Mouse (Mus musculus) adrenal gland, postnatal 36 days (tissue): ENCODE results near the gene Hs3st1. TPM values are rescaled to one million over a fixed set of nuclear protein-coding genes. Genes with fewer than 3 reads are reported as not detected.
"Not testable (repeated sequence)": the region's sequence is repeated elsewhere in the genome, so short reads cannot be mapped to it uniquely, and the experiment has no call there.

Experiments
- DNase-seq, 2 experiments: peaks; one replicate each; pipeline ENCODE4 v3.0.0; 2021; ENCODE audit warnings: mixed read lengths in 1 of 2
- long read RNA-seq, 2 experiments: library from polyadenylated mRNA; stranded (forward); transcript quantifications; one replicate each; pipeline ENCODE4 v2.0.0; 2021; ENCODE audit warnings: borderline sequencing depth in 2 of 2
- total RNA-seq, 2 experiments: library from RNA; stranded (reverse); gene quantifications; 2 replicates each; pipeline ENCODE4 v1.2.3; 2021

The Hs3st1 gene
- 10 to 100 TPM; 19.4 to 29.0 TPM for total RNA-seq
- long read RNA-seq, experiment 1, transcript Hs3st1-201 (2 exons, 1,684 nt) = major isoform, 20 of 25 reads
- long read RNA-seq, experiment 1, partial matches to known transcripts = 1 of 25 reads
- long read RNA-seq, experiment 1, other reads (novel, unspliced or antisense) = 4 of 25 reads
- long read RNA-seq, experiment 2, transcript Hs3st1-201 (2 exons, 1,684 nt) = major isoform, 10 of 12 reads
- long read RNA-seq, experiment 2, partial matches to known transcripts = 0 of 12 reads
- long read RNA-seq, experiment 2, other reads (novel, unspliced or antisense) = 2 of 12 reads

- DNase-seq = not testable (repeated sequence)
Observed at GRCm38 (mm10) chr5:39755375-39755774, at the start of gene Hs3st1. Hs3st1 (minus strand) TSS chr5:39755475.

GRCm38 (mm10) chr5:39804663-39805062, 49.4 kb upstream of the Hs3st1 start:
- DNase-seq = no peak

DNA sequence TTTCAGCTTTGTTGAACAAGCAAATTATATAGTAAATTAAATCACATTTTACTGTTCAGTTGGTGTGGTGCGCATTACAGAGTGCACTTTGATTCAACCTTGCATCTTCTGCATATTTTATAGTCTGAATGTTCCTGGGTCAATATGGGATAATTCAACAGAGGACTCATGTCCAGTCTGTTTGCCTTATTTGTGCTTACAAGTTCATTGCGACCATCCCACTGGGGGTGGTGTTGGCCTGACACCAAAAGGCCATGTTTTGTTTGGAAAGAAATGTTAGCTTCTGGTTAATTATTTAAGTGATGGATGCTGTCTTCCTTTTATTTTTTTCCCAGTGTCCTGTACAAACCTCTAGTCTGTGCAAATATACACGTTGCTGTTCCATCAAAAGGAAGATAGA, 48.7 kb upstream of the Hs3st1 start:
- DNase-seq = no peak

DNA sequence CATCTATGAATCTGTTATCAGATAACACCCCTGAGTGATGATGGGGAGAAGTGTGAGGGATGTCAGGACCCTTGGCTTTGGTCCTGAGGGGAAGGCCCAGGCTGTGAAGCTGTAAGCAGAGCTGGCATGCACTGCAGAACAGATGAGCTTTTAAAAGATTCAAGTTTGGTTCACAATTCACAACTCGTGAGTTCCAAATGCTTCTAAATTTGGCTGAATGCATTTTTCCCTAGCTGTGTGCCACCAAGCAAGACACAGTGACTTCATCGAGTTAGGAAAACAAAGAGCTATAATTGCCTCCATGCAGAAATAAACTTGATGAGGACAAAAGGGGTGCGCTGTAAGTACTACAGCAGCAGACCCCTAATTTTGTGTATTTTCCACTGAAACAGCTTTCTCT, 48.2 kb upstream of the Hs3st1 start:
- DNase-seq = no peak

- no peak for DNase-seq
Observed at GRCm38 (mm10) chr5:39802110-39802509, 46.8 kb upstream of the Hs3st1 start.

- no peak for DNase-seq
Observed at GRCm38 (mm10) chr5:39777094-39777710, 21.9 kb upstream of the Hs3st1 start.

DNA sequence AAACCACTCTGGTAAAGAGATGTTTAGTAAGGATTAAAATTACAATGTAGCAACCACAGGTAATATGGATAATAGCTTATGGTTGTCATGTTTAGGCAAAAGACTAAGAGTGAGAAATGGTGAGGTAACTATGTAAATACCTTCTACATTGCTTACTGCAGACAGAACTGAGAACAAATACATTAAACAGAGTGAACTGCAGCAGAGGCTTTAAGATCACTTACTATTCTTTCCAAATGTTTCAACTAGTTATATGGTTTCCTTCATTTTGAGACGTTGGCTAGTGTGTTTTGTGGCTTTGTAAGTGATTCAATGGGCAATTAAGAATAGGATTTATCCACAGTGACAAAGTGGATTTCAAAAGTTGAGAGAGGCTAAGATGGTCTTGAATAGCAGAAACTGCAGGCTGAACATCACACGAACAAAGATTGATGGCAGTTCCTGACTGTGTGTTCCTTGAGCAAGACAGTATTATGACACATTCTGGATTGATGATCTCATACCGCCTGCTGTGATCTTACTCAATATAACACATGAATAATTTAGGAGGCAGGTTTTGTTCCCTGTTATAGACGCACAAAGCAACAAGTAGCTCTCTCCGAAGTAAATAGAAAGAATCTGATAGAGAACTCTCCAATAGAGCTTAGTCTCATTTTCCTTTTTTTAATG, 16.5 kb upstream of the Hs3st1 start:
- peak in 1 of 2 experiments; percentile 2 for DNase-seq

DNA sequence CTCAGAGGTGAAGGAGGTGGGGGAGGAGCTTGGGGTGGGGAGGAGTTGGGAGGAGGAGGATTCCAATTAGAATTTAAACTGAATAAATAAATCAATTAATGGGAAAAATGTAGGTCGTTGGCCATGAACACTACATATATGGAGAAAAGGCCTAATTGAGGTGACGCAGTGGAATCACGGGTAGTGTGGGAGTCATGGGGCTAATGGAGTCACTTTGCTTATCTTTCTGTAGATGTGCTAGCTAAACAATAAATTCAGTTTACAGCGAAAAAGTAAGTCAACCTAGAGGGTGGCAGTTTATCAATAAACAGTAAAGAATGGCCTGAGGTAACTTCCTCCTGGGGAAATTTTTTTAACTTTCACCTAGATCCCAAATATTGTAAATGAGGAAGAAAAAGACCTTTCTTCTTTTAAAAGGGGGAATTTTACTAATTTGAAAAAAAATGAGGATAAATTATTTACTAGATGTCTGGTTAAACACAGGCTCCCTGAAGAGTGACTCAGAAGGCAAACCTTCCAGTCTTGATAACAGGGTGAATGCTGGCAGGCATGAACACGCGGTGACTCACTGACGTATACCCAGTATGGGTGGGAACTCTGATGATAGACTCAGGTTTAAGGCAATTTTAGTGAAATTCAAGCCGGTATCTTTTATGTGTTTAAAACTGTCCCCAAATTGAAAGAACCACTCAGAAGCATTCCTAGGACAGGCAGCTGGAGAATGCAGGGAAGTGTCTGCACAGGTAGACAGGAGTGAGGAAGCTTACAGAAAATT, 6.6 kb upstream of the Hs3st1 start:
- DNase-seq = peak; percentile 40 to 46

GRCm38 (mm10) chr5:39758890-39759475, 3.7 kb upstream of the Hs3st1 start:
- peak in 1 of 2 experiments; percentile 9 for DNase-seq

DNA sequence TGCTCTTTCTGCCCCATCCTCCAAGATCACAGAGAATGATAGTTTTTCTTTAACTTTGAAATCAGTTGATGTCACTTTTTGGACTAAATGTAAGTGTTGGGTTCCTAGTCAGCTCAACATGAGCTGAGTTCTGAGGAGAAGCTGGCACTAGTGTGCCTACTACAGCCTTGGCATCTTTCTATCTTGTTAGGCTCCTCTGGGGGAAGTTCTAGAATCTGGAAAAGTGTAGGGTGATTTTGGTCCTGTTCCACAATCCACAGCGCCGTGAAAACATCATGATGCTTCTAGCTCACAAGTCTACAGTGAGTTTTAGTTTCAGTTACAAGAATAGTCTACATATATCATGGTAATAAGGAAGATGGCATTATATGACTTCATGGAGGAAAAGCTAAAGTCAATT, 18.4 kb downstream of the Hs3st1 start:
- no peak for DNase-seq

DNA sequence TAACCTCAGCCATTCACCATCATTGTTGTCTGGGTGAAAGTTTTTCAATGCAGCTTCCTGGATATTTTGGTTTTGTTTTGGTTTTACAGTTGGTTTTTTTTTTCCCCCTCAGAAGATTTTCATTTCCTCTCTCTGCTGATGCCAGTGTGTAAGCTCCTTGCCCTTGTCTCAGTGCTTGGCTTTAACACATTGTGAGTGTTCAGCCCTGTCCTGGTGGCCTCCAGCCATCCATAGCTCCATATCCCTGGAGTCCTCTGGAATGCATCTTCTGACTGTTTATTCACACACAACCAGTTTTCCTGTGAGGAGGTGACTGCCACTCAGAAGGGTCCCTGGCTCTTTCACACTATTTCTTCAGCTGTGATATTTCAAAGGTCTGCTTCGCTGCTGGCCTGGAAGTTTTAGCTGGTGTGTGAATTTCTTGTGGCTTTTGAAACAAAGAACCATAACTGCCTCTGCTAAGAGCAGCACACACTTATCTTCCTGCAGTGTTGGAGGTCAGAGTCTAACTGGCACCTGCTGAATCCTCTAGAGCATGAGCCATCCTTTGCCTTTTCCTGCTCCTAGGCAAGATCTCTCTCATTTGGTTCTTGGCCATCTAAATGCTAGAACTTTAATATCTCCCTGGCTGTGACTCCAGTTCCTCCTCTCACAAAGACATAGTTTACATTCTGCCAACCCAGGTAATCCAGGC, 21.4 kb downstream of the Hs3st1 start:
- no peak for DNase-seq

DNA sequence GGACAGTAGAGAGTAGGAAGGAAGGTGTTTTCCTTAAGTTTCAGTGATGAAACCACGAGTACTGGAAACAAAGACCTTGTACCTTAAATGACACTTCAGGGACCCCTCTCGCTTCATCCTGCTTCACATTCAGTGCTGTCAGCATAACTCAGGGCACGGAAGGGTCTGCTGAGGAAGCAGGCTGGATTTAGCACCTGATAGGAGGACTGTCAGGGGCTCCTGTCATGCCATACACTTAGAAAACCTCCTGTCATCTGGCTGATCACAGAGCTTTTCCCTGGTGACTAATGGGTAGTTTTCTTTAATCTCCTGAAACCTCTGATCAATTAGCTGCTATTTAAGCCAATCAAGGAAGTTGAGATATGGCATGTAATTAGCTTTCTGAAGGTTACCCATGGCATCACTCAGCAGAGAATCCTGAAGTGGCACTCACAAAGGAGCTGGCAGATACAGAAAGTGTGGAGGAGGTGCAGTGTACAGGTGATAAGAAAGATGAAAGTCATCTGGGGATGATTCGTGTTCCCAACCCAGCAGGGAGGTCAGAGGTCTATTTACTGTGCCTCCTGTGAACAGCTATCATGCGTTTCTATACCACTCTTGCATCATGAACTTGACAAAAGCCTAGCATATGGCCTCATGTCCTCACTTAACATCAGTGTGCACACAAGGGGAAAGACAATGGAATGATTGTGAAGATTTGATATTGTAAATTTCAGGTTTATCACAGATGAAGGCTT, 22.1 kb downstream of the Hs3st1 start:
- no peak for DNase-seq

DNA sequence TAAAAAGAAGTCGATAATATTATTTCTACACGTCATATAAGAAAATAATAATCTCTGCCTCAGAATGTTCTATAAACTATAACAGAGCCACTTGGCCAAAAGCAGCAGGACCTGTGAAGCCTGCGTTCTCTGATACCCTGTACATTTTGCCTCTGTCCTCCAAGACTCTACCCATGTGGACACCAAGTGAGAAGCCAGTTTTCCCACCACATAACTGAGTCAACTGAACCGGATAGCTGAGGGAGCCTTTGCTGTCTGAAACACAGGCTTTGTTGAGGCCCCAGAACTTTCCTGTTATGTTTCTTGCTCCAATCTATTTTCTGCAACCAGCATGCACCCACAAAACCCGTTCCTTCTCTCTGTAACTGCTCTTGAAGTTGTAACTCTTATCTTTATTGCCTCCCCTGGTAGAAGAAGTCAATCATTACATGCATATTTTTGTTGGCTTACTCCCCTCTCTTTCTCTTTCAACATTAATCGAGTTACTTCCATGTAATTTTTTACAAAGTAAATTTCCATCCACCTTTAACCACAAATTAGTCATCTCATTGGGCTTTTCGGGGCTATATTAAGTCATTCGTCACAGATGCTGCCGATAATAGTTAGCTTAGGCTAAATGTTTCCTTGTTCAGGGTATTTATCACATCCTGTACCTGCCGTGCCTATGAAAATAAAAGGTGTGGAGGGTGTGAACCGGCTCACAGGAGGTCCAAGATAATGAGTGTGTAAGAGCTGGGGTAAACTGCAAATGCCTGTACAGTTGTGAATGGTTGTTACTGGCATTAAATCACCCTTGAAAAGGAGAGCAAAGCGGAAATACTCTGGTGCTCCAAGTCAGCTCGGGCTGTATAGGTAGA, 39.4 kb downstream of the Hs3st1 start:
- no peak for DNase-seq

- peak; percentile 18 to 43 for DNase-seq
Observed at GRCm38 (mm10) chr5:39715193-39715592, 40.1 kb downstream of the Hs3st1 start.

DNA sequence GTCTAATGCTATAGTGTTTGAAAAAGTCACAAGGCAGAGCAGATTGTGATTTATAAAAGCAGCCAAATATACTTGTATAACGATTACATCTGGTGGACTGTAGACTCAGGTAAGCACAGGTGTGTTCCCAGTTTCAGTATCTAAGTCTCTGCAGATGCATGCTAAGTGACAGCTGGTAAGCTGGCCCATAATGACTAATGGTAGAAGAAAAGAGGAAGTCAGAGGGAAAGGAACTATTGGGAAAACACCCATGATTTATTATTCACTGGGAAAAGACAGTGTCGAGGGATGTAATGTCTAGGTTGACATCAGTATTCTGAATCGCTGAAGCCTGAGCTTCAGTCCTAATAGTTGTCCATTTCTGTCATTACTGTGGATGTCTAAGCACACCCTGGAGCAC, 49.7 kb downstream of the Hs3st1 start:
- DNase-seq = no peak

GRCm38 (mm10) chr5:39660826-39661225, 94.4 kb downstream of the Hs3st1 start:
- DNase-seq = no peak

- no peak for DNase-seq
Observed at GRCm38 (mm10) chr5:39659417-39659816, 95.9 kb downstream of the Hs3st1 start.

DNA sequence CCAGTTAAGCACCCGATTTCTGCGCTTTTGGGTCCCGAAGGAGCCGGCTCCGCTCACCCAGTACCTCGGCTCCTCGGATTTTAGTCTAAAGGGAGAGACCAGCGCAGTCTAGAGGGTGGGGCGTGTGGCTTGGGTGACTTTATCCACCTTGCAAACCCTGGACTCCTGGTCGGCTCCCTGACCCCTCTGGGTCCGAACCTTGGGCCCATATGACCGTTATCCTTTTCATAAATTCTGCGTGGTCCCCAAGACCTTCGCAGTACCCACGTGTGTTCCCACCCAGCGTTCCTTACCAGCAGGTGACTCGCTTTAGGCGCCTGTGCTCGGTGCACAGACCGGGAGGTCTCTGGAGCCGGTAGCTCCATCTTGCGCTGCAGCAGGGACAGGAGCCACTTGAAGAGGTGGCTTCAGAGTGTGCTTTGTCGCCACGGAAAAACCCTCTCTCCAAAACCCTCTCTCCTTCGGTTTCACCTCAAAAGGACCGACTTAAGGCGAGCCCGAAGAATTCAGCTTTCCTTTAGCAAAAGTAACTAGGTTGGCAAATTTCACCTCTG, 110.4 kb downstream of the Hs3st1 start:
- peak; percentile 27 to 47 for DNase-seq
